Mouse (Mus musculus): ENCODE results near the gene Setd3.

DNA sequence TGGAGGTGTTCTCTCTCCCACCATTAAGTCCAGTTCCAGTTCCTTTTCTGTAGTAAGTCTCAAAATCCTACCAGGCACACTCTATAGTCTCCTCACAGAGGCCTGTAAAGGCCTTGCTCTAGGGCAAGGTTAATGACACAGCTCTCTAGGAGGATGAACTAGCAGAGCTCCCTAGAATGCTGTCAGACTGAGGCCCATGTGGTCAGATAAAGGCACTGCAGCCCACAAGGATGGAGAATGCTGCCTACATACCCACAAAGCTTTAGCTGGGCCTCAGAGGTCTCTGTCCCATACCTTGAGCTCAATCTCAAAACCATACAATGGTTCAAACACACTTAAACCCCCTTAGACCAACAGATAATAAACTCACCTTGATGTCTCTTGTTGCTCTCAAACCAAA is 19.3 kb downstream of the Setd3 start:
- TF ChIP-seq CTCF (IDR thresholded peaks at IDR 0.05; ENCODE audit: low read depth, low read length): no peak
- TF ChIP-seq GATA1 (IDR thresholded peaks at IDR 0.05; ENCODE audit: borderline replicate concordance, low read length): no peak
